ENCODE assay signal across 9 mouse cellular contexts in the genomic region with DNA sequence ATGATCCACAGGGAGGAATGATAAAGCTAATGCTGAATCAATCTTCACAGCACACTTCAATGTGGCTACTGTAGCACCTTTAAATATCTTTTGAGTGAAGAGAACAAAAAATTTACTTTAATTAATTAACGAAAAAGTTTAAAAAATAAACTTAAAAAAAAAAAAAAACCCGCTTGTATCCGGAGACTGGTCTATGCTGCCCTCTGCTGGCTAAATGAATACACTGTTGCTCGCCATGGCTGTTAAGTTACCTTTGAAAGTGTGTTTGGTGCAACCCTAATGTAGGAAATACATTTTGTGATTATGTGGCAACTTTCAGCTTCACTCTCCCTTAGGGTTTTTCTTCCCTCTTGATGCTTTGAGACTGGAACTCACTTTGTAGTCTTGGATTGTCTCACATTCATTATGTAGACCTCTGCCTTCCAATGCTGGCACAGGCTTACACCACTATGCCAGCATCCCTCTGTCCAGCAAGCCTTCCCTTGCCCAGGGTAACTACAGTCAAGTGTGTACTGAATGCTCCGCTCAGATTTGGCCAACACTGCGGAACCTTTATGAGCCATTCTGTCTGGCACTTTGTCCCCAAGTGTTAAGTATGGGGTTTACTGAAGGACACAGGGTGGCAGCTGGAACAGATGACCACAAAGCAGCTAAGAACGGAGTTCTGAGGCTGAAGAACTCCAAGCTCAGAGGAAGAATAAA. TPM values are rescaled to one million over a fixed set of nuclear protein-coding genes. Genes with fewer than 3 reads are reported as not detected.
DNase-seq lines count a peak whose midpoint lies in the region; ATAC-seq and TF ChIP-seq lines count a peak whose summit lies in the region.
"Had no signal": no experiment of that assay in that cellular context is flagged by ENCODE, and none has a peak within 500 bp of the region (broad histone marks: within the 10 kb centered on the region; RNA-seq: fewer than 3 reads in every experiment).

No protein-coding gene starts in this region.

- no peak for DNase-seq in heart, adult 2 months
- no peak for DNase-seq in heart, embryonic 10.5 days (ENCODE audit: low spot score)
- peak; percentile 53 for DNase-seq in urinary bladder, postnatal 25 days (ENCODE audit: low spot score)
- DNase-seq in urinary bladder, adult 2 months (ENCODE audit: low spot score), result no peak
- peak; percentile 78 for DNase-seq in cerebellum, adult 9-10 months

- no peaks in the 10 kb centered on the region for H3K9me3 ChIP-seq in heart, embryonic 10.5 days
- H3K9me3 ChIP-seq: limb, embryonic 15.5 days had no signal

- TF ChIP-seq CTCF in heart, adult 2 months (IDR thresholded peaks at IDR 0.05), result peak; percentile 94

- no peak overlapping the region for H3K9ac ChIP-seq in heart, adult 2 months (ENCODE audit: low read depth, low read length)
- H3K9ac ChIP-seq: limb, embryonic 15.5 days had no signal

- TF ChIP-seq EP300 in heart, adult 2 months (IDR thresholded peaks at IDR 0.05; ENCODE audit: insufficient read depth, low read depth, low read length), result no peak

- TF ChIP-seq POLR2A in heart, adult 2 months (IDR thresholded peaks at IDR 0.05; ENCODE audit: insufficient read depth, low read depth, low read length), result no peak

- H3K36me3 ChIP-seq in heart, adult 2 months (ENCODE audit: control insufficient read depth, insufficient read depth, low read length), result peaks cover 10% of the 10 kb centered on the region; the same call in 1 of the 2 replicates
- no peaks in the 10 kb centered on the region for H3K36me3 ChIP-seq in heart, embryonic 10.5 days
- H3K36me3 ChIP-seq: limb, embryonic 15.5 days had no signal

- H3K4me1 ChIP-seq in heart, adult 2 months (ENCODE audit: control insufficient read depth, insufficient read depth, low read length), result peaks cover 32% of the 10 kb centered on the region
- peaks cover 32% of the 10 kb centered on the region for H3K4me1 ChIP-seq in heart, embryonic 10.5 days

- peak; percentile 39 for ATAC-seq in inflammation-experienced regulatory T-cells, adult 6 months
- ATAC-seq in megakaryocyte, adult 5-6 weeks (ENCODE audit: poor library complexity, severe bottlenecking), result peak; percentile 75
- ATAC-seq in megakaryocyte-erythroid progenitor cell, adult 5-6 weeks (replicated peaks; ENCODE audit: low FRiP score, low TSS enrichment, poor library complexity, severe bottlenecking), result no peak

- no peak overlapping the region for H3K4me3 ChIP-seq in heart, adult 2 months
- no peak overlapping the region for H3K4me3 ChIP-seq in heart, embryonic 10.5 days
- H3K4me3 ChIP-seq: limb, embryonic 15.5 days had no signal

- intact Hi-C loops in heart, adult 2 months (cut with DNase I), result loop anchor here (1.0 to 5.0 kb wide), 4 partner anchors 73 to 348 kb away; a partner anchor contains a TSS

- peak overlapping the region; percentile 53 for H3K27ac ChIP-seq in heart, adult 2 months
- H3K27ac ChIP-seq in heart, embryonic 10.5 days, result no peak overlapping the region
- H3K27ac ChIP-seq: limb, embryonic 15.5 days had no signal

- H3K27me3 ChIP-seq in heart, adult 2 months (ENCODE audit: control insufficient read depth, insufficient read depth, low read length), result no peaks in the 10 kb centered on the region
- no peaks in the 10 kb centered on the region for H3K27me3 ChIP-seq in heart, embryonic 10.5 days (ENCODE audit: insufficient read depth, poor library complexity, severe bottlenecking)
- H3K27me3 ChIP-seq: limb, embryonic 15.5 days had no signal

- 12% methylated on average over 7 of the region's 7 CpGs for WGBS in heart, adult 2 months
- 19% methylated on average over 7 of the region's 7 CpGs for WGBS in heart, embryonic 10.5 days

- 0 out of 2 replicates have a peak, but pooled peaks cover 7% of the 10 kb centered on the region for H3K79me2 ChIP-seq in heart, adult 2 months (replicated peaks; ENCODE audit: control insufficient read depth, insufficient read depth, low read length)

RNA-seq across cellular contexts. Expression of a gene that starts 27.7 kb away (rescaled TPM):
- total RNA-seq in heart, adult 2 months (2021), result 10 to 100 TPM; 54.1 to 56.0 TPM
- 30.7 and 39.6 TPM in 2 replicates for polyA plus RNA-seq in heart, adult 2 months (2012; rRNA removed)
- polyA plus RNA-seq in heart, embryonic 10.5 days (2016; fragmentation: Nextera tagmentation; extraction: Ambion mirVana), result 15.5 and 15.6 TPM in 2 replicates
- 21.0 and 23.2 TPM in 2 replicates for polyA plus RNA-seq in urinary bladder, adult 2 months (2012; rRNA removed)
- polyA plus RNA-seq in inflammation-experienced regulatory T-cells, adult 6 months (2017; shearing (Covaris generic)), result 10 to 100 TPM; 33.8 to 51.6 (median 41.7) TPM
- 15.9 and 21.9 TPM in 2 replicates for total RNA-seq in megakaryocyte, adult 5-6 weeks (2015)
- total RNA-seq in megakaryocyte, adult 5-6 weeks (2017), result 84.3 and 87.5 TPM in 2 replicates
- total RNA-seq in megakaryocyte-erythroid progenitor cell, adult 5-6 weeks (2014; fragmentation: Nextera tagmentation), result 6.8 and 14.3 TPM in 2 replicates
- total RNA-seq in megakaryocyte-erythroid progenitor cell, adult 5-6 weeks (2017), result 11.2 and 17.7 TPM in 2 replicates

Comparison
In these comparisons a context has a peak if more than half of its experiments do, and no peak if none do; other contexts are left out.
1. DNase-seq: peak in urinary bladder, postnatal 25 days (single experiment) and cerebellum, adult 9-10 months (single experiment); none in heart, adult 2 months (0 of 2), heart, embryonic 10.5 days (single experiment) and urinary bladder, adult 2 months (single experiment).